Mouse (Mus musculus) G1E (cell line): Measurements from ENCODE around the gene Tnni3.

Experiments used
- CTCF ChIP-seq: IDR thresholded peaks from 2 replicates; pipeline ENCODE4 v1.5.1; 2012; ENCODE audit warnings: low read depth, low read length, inconsistent platforms, mixed read lengths
- TAL1 ChIP-seq: conservative IDR thresholded peaks from 2 replicates; pipeline ENCODE4 v1.6.1; 2012; ENCODE audit warnings: low read depth, low read length, inconsistent platforms, mixed read lengths

DNA sequence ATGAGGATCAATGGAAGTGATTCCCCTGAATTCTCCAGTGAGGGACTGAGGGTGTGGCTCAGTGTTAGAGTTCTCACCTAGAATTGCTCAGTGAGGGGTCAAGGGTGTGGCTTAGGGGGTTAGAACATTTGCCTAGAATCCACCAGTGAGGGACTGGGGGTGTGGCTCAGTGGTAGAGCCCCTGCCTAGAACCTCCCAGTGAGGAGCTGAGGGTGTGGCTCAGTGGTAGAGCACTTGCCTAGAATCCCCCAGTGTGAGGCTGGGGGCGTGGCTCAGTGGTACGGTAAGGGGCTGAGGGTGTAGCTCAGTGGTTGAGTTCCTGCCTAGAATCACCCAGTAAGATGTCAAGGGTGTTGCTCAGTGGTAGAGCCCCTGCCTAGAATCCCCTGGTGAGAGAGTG, 15.0 kb upstream of the Tnni3 start:
- TF ChIP-seq CTCF (no peak), TAL1 (no peak)
